Mouse (Mus musculus): ENCODE measurements around the gene Izumo1. TPM values are rescaled to one million over a fixed set of nuclear protein-coding genes. Genes with fewer than 3 reads are reported as not detected.

Izumo1 gene
- not detected for polyA plus RNA-seq (2015; fragmentation: Illumina TruSeq; extraction: RNeasy Lipid Tissue Mini Kit (QIAGEN cat#74804); ENCODE audit: low read depth, low replicate concordance)

DNA sequence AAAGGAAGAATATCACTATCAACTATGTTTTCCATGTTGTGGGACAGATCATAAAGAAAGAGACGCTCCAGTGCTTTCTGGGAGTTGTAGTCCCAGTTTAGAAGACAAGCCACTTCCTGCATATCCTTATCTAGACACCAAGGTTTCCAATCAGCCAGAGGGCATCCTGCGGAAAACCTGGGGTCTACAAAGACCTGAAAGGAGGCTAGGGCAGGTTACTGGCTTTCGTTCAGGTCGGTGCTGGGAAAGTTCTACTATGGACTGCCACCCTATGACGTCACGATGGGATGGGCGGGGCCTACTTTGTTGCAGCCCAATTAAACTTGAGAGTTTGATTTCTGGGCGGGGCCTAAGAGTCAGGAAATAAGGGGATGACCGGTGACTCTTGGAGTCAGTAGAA is at the start of gene Izumo1:
Izumo1 (plus strand) TSS at position 369 of the 400 bp plus-strand sequence.

DNA sequence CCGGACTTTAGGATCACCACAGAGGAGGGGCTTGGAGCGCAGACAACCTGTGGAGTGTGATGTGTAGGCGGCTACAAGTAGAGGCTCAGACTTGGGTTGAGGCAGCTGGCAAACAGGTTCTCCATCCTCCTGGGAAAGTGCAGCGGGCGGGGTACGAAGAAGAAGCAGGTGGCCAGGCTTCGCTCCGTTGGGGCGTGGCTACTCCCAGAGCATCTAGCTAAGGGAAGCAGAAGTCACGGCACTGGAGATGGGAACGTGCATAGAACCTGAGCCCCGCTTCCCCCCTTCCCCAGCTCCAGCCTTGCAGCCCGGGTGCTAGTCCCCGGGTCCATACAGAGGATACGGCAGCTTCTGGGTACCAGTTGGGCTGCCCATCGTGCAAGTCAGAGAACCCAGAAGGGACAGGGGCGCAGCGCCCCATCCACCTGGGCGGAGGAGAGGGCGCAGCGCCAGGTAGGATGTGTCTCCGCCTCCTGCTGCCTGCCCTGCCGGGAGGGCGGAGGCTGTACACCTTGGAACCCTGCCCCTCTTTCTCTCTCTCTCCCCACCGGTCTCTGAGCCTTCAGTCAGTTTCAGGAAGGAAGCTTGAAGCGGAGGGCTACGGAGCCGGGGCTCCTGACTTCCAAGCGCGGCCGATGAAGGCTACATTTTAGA is 4.4 kb upstream of the Izumo1 start, which contains the start of gene Fut1:
Fut1 (plus strand) TSS at position 248 of the 654 bp plus-strand sequence.

DNA sequence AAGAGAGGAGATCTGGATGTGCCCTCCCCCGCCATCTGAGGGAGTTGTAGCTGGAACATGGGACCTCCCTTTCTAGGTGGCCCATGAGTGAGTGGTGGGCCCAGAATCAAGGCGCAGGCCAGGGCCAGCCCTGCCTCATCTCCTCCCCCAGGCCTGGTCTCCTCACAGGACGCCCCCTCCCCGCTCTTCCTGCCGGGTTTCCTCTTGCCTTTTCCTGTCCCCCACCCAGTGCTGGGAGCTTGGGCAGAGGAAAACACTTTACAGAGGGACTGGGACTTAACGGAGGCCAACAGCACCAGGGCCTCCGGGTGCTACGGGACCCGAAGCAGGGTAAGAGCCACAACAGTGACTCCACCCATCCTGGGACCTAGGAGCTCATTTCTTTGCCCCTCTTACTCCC is 5.7 kb downstream of the Izumo1 start, which contains the start of gene Rasip1:
Rasip1 (plus strand) TSS at position 228 of the 400 bp plus-strand sequence.

DNA sequence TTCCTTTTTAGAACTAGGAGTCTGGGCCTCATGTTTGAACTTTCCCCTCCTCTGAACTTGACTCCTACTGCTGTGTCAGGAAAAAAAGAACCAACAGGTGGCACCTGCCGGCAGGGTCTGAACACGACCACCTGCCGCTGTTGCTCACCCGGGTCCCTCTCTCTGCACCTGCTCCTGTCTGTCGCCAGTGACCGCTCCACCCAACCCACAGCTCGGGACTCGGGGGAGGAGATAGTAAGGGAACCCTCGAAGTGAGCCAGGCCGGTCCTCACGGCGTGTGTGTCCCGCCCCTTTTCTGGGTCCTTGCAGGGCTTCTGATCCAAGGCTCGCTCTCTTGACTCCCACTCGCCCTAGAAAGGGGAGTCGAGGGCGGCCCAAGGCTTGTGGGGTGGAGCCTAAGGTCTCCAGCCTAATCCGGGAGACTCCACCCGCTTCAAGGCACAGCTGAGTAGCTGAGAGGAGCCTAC is 18.0 kb downstream of the Izumo1 start, which contains the start of gene Mamstr:
Mamstr (plus strand) TSS at position 417 of the 467 bp plus-strand sequence.

DNA sequence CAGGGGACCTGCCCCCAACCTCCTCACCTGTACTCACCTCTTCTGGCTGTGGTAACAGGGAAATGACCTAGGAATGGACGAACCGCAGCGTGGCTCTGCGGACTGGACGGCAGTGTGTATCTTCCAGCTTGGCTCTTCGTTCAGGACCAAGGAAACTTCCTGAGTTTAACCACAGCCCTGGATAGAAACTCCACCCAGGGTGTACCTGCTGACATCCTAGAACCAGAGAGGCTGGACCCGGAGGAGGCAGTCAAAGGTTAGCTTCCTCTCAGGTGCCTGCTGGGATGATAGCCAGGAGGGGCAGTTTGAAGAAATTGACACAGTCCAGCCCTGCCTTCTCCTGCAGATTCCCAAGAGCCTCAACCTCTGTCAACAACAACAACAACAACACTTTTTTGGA is 44.5 kb downstream of the Izumo1 start, which contains the start of gene Fut2:
Fut2 (minus strand) TSS at position 234 of the 400 bp plus-strand sequence.

Other genes starting within 250 kb of the Izumo1 start
- gene Snrnp70, start 226.1 kb upstream of the Izumo1 start, polyA plus RNA-seq (2015; fragmentation: Illumina TruSeq; extraction: RNeasy Lipid Tissue Mini Kit (QIAGEN cat#74804); ENCODE audit: low read depth, low replicate concordance): 309 TPM
- not detected for gene Kcna7, start 216.2 kb upstream of the Izumo1 start, polyA plus RNA-seq (2015; fragmentation: Illumina TruSeq; extraction: RNeasy Lipid Tissue Mini Kit (QIAGEN cat#74804); ENCODE audit: low read depth, low replicate concordance)
- gene Ntf5, start 208.1 kb upstream of the Izumo1 start, polyA plus RNA-seq (2015; fragmentation: Illumina TruSeq; extraction: RNeasy Lipid Tissue Mini Kit (QIAGEN cat#74804); ENCODE audit: low read depth, low replicate concordance): not detected
- not detected for gene Lhb, start 201.0 kb upstream of the Izumo1 start, polyA plus RNA-seq (2015; fragmentation: Illumina TruSeq; extraction: RNeasy Lipid Tissue Mini Kit (QIAGEN cat#74804); ENCODE audit: low read depth, low replicate concordance)
- gene Gys1, start 187.0 kb upstream of the Izumo1 start, polyA plus RNA-seq (2015; fragmentation: Illumina TruSeq; extraction: RNeasy Lipid Tissue Mini Kit (QIAGEN cat#74804); ENCODE audit: low read depth, low replicate concordance): 14.8 TPM
- gene Ruvbl2, start 183.7 kb upstream of the Izumo1 start, polyA plus RNA-seq (2015; fragmentation: Illumina TruSeq; extraction: RNeasy Lipid Tissue Mini Kit (QIAGEN cat#74804); ENCODE audit: low read depth, low replicate concordance): 40.3 TPM
- gene Ftl1, start 161.9 kb upstream of the Izumo1 start, polyA plus RNA-seq (2015; fragmentation: Illumina TruSeq; extraction: RNeasy Lipid Tissue Mini Kit (QIAGEN cat#74804); ENCODE audit: low read depth, low replicate concordance): 586 TPM
- gene Bax, start 154.9 kb upstream of the Izumo1 start, polyA plus RNA-seq (2015; fragmentation: Illumina TruSeq; extraction: RNeasy Lipid Tissue Mini Kit (QIAGEN cat#74804); ENCODE audit: low read depth, low replicate concordance): 77.2 TPM
- 0.27 TPM for gene Tulp2, start 139.9 kb upstream of the Izumo1 start, polyA plus RNA-seq (2015; fragmentation: Illumina TruSeq; extraction: RNeasy Lipid Tissue Mini Kit (QIAGEN cat#74804); ENCODE audit: low read depth, low replicate concordance)
- gene Gm45808, start 135.0 kb upstream of the Izumo1 start, polyA plus RNA-seq (2015; fragmentation: Illumina TruSeq; extraction: RNeasy Lipid Tissue Mini Kit (QIAGEN cat#74804); ENCODE audit: low read depth, low replicate concordance): not detected
- 6.1 TPM for gene Dhdh, start 133.0 kb upstream of the Izumo1 start, polyA plus RNA-seq (2015; fragmentation: Illumina TruSeq; extraction: RNeasy Lipid Tissue Mini Kit (QIAGEN cat#74804); ENCODE audit: low read depth, low replicate concordance)
- gene Nucb1, start 111.4 kb upstream of the Izumo1 start, polyA plus RNA-seq (2015; fragmentation: Illumina TruSeq; extraction: RNeasy Lipid Tissue Mini Kit (QIAGEN cat#74804); ENCODE audit: low read depth, low replicate concordance): 90.0 TPM
- gene Ppp1r15a, start 95.5 kb upstream of the Izumo1 start, polyA plus RNA-seq (2015; fragmentation: Illumina TruSeq; extraction: RNeasy Lipid Tissue Mini Kit (QIAGEN cat#74804); ENCODE audit: low read depth, low replicate concordance): 17.3 TPM
- gene Plekha4, start 95.5 kb upstream of the Izumo1 start, polyA plus RNA-seq (2015; fragmentation: Illumina TruSeq; extraction: RNeasy Lipid Tissue Mini Kit (QIAGEN cat#74804); ENCODE audit: low read depth, low replicate concordance): 2.7 TPM
- not detected for gene Hsd17b14, start 66.9 kb upstream of the Izumo1 start, polyA plus RNA-seq (2015; fragmentation: Illumina TruSeq; extraction: RNeasy Lipid Tissue Mini Kit (QIAGEN cat#74804); ENCODE audit: low read depth, low replicate concordance)
- gene Bcat2, start 51.7 kb upstream of the Izumo1 start, polyA plus RNA-seq (2015; fragmentation: Illumina TruSeq; extraction: RNeasy Lipid Tissue Mini Kit (QIAGEN cat#74804); ENCODE audit: low read depth, low replicate concordance): 17.1 TPM
- gene Fgf21, start 6.3 kb upstream of the Izumo1 start, polyA plus RNA-seq (2015; fragmentation: Illumina TruSeq; extraction: RNeasy Lipid Tissue Mini Kit (QIAGEN cat#74804); ENCODE audit: low read depth, low replicate concordance): not detected
- not detected for gene Fut1, start 4.5 kb upstream of the Izumo1 start, polyA plus RNA-seq (2015; fragmentation: Illumina TruSeq; extraction: RNeasy Lipid Tissue Mini Kit (QIAGEN cat#74804); ENCODE audit: low read depth, low replicate concordance)
- 4.0 TPM for gene Rasip1, start 5.7 kb downstream of the Izumo1 start, polyA plus RNA-seq (2015; fragmentation: Illumina TruSeq; extraction: RNeasy Lipid Tissue Mini Kit (QIAGEN cat#74804); ENCODE audit: low read depth, low replicate concordance)
- gene Mamstr, start 18.2 kb downstream of the Izumo1 start, polyA plus RNA-seq (2015; fragmentation: Illumina TruSeq; extraction: RNeasy Lipid Tissue Mini Kit (QIAGEN cat#74804); ENCODE audit: low read depth, low replicate concordance): 4.0 TPM
- 0.31 TPM for gene Fut2, start 44.6 kb downstream of the Izumo1 start, polyA plus RNA-seq (2015; fragmentation: Illumina TruSeq; extraction: RNeasy Lipid Tissue Mini Kit (QIAGEN cat#74804); ENCODE audit: low read depth, low replicate concordance)
- 5.4 TPM for gene Ntn5, start 62.2 kb downstream of the Izumo1 start, polyA plus RNA-seq (2015; fragmentation: Illumina TruSeq; extraction: RNeasy Lipid Tissue Mini Kit (QIAGEN cat#74804); ENCODE audit: low read depth, low replicate concordance)
- gene Sec1, start 72.6 kb downstream of the Izumo1 start, polyA plus RNA-seq (2015; fragmentation: Illumina TruSeq; extraction: RNeasy Lipid Tissue Mini Kit (QIAGEN cat#74804); ENCODE audit: low read depth, low replicate concordance): 1.1 TPM
- gene Car11, start 78.0 kb downstream of the Izumo1 start, polyA plus RNA-seq (2015; fragmentation: Illumina TruSeq; extraction: RNeasy Lipid Tissue Mini Kit (QIAGEN cat#74804); ENCODE audit: low read depth, low replicate concordance): 234 TPM
- gene Dbp, start 83.3 kb downstream of the Izumo1 start, polyA plus RNA-seq (2015; fragmentation: Illumina TruSeq; extraction: RNeasy Lipid Tissue Mini Kit (QIAGEN cat#74804); ENCODE audit: low read depth, low replicate concordance): 80.7 TPM
- gene Rpl18, start 93.6 kb downstream of the Izumo1 start, polyA plus RNA-seq (2015; fragmentation: Illumina TruSeq; extraction: RNeasy Lipid Tissue Mini Kit (QIAGEN cat#74804); ENCODE audit: low read depth, low replicate concordance): 458 TPM
- 18.2 TPM for gene Sphk2, start 96.2 kb downstream of the Izumo1 start, polyA plus RNA-seq (2015; fragmentation: Illumina TruSeq; extraction: RNeasy Lipid Tissue Mini Kit (QIAGEN cat#74804); ENCODE audit: low read depth, low replicate concordance)
- not detected for gene Fam83e, start 99.4 kb downstream of the Izumo1 start, polyA plus RNA-seq (2015; fragmentation: Illumina TruSeq; extraction: RNeasy Lipid Tissue Mini Kit (QIAGEN cat#74804); ENCODE audit: low read depth, low replicate concordance)
- gene Spaca4, start 104.0 kb downstream of the Izumo1 start, polyA plus RNA-seq (2015; fragmentation: Illumina TruSeq; extraction: RNeasy Lipid Tissue Mini Kit (QIAGEN cat#74804); ENCODE audit: low read depth, low replicate concordance): not detected
- gene Lmtk3, start 161.9 kb downstream of the Izumo1 start, polyA plus RNA-seq (2015; fragmentation: Illumina TruSeq; extraction: RNeasy Lipid Tissue Mini Kit (QIAGEN cat#74804); ENCODE audit: low read depth, low replicate concordance): 101 TPM
- 17.1 TPM for gene Sult2b1, start 162.9 kb downstream of the Izumo1 start, polyA plus RNA-seq (2015; fragmentation: Illumina TruSeq; extraction: RNeasy Lipid Tissue Mini Kit (QIAGEN cat#74804); ENCODE audit: low read depth, low replicate concordance)
- gene Cyth2, start 192.8 kb downstream of the Izumo1 start, polyA plus RNA-seq (2015; fragmentation: Illumina TruSeq; extraction: RNeasy Lipid Tissue Mini Kit (QIAGEN cat#74804); ENCODE audit: low read depth, low replicate concordance): 173 TPM
- gene Kcnj14, start 203.0 kb downstream of the Izumo1 start, polyA plus RNA-seq (2015; fragmentation: Illumina TruSeq; extraction: RNeasy Lipid Tissue Mini Kit (QIAGEN cat#74804); ENCODE audit: low read depth, low replicate concordance): 2.9 TPM
- gene Grwd1, start 209.1 kb downstream of the Izumo1 start, polyA plus RNA-seq (2015; fragmentation: Illumina TruSeq; extraction: RNeasy Lipid Tissue Mini Kit (QIAGEN cat#74804); ENCODE audit: low read depth, low replicate concordance): 15.6 TPM